Mouse (Mus musculus) kidney, embryonic 16.5 days (tissue): ENCODE measurements around the gene Pcif1. TPM values are rescaled to one million over a fixed set of nuclear protein-coding genes. Genes with fewer than 3 reads are reported as not detected.
A peak's percentile ranks its signal among the peaks of the same experiment; 100 is the strongest.
"Not testable (repeated sequence)": the region's sequence is repeated elsewhere in the genome, so short reads cannot be mapped to it uniquely, and the experiment has no call there.

ENCODE experiments used
- ATAC-seq: fragments of 200-750 bp; cut with Nextera tagmentation; 2 replicates; pipeline ENCODE4 v1.8.0; 2017; ENCODE audit warnings: moderate TSS enrichment; ENCODE audit not compliant: low FRiP score, low TSS enrichment
- H3K27ac ChIP-seq: fragments of 300-500 bp; sonication (generic); 2 replicates; pipeline ENCODE4 v1.5.1; 2014; ENCODE audit warnings: low read length
- H3K27me3 ChIP-seq: fragments of 300-500 bp; sonication (generic); 2 replicates; pipeline ENCODE4 v1.6.1; 2014; ENCODE audit warnings: low read length, control low read depth, mixed read lengths; ENCODE audit not compliant: insufficient read depth
- H3K36me3 ChIP-seq: fragments of 300-500 bp; sonication (generic); 2 replicates; pipeline ENCODE4 v1.6.1; 2014; ENCODE audit warnings: low read length, control low read depth, mixed read lengths; ENCODE audit not compliant: insufficient read depth
- H3K4me1 ChIP-seq: fragments of 300-500 bp; sonication (generic); 2 replicates; pipeline ENCODE4 v1.6.1; 2014; ENCODE audit warnings: low read length, control low read depth, mixed read lengths; ENCODE audit not compliant: insufficient read depth
- H3K4me2 ChIP-seq: fragments of 300-500 bp; sonication (generic); replicated peaks from 2 replicates; pipeline ENCODE4 v1.6.1; 2014; ENCODE audit warnings: low read depth, low read length
- H3K4me3 ChIP-seq: fragments of 300-500 bp; sonication (generic); 2 replicates; pipeline ENCODE4 v1.5.1; 2014; ENCODE audit warnings: mild to moderate bottlenecking, low read length
- H3K9ac ChIP-seq: fragments of 300-500 bp; sonication (generic); replicated peaks from 2 replicates; pipeline ENCODE4 v1.6.1; 2014; ENCODE audit warnings: low read length
- H3K9me3 ChIP-seq: fragments of 300-500 bp; sonication (generic); 2 replicates; pipeline ENCODE4 v1.6.1; 2016; ENCODE audit warnings: low read length, control low read depth
- WGBS: fragments of 180-500 bp; shearing (Covaris S2); extraction: QIAGEN DNeasy Blood & Tissue Kit; methylation state at CpG from one replicate; pipeline ENCODE4 v1.1.7; 2014; 5-methylcytosine and 5-hydroxymethylcytosine counted together
- polyA plus RNA-seq: library from polyadenylated mRNA; unstranded; fragments of >200 nt; fragmentation: Nextera tagmentation; extraction: Ambion mirVana; gene quantifications from 2 replicates; pipeline ENCODE4 v1.2.1, GENCODE M21; 2015

Gene Pcif1
- polyA plus RNA-seq, 1 experiment from 2014 or later, result 79.7 TPM

DNA sequence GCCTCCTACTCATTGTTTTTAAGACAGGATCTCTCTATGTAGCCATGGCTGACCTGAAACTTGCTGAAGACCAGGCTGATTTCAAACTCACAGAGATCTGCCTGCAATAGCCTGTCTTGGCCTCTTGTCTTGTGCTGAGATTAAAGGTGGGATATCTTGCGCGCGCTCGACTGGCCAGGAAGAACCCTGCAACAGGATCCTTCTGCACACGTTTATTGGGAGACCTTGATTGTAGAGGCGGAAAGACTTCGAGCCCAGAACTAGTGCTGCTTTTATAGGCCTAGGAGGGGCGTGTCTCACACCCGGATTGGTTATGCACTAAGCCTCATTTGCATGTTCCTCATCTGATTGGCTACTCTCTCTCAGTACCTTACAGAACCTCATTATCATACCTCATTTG is 15.7 kb upstream of the Pcif1 start:
- H3K27me3 ChIP-seq, H3K9ac ChIP-seq, H3K36me3 ChIP-seq, ATAC-seq, H3K4me3 ChIP-seq, H3K27ac ChIP-seq, H3K4me2 ChIP-seq, H3K9me3 ChIP-seq: not testable (repeated sequence)
- 89% methylated on average over 7 of the region's 9 CpGs for whole genome bisulfite sequencing
- H3K4me1 ChIP-seq, result peaks cover 44% of the 10 kb centered on the region

- WGBS, result 66% methylated on average over 4 of the region's 4 CpGs
- H3K9ac ChIP-seq, result no peak overlapping the region
- no peak for ATAC-seq
- H3K4me2 ChIP-seq, result no peak overlapping the region
- no peak overlapping the region for H3K27ac ChIP-seq
- no peaks in the 10 kb centered on the region for H3K27me3 ChIP-seq
- peaks cover 35% of the 10 kb centered on the region for H3K4me1 ChIP-seq
- H3K36me3 ChIP-seq, result no peaks in the 10 kb centered on the region
- peaks cover 4% of the 10 kb centered on the region; the same call in 1 of the 2 replicates for H3K9me3 ChIP-seq
- no peak overlapping the region for H3K4me3 ChIP-seq
Observed at GRCm38 (mm10) chr2:164864593-164864992, 14.5 kb upstream of the Pcif1 start.

GRCm38 (mm10) chr2:164866741-164867551 is 12.2 kb upstream of the Pcif1 start:
- Histone ChIP-seq H3K9ac (no peak overlapping the region), H3K27ac (peak overlapping the region; percentile 48; the same call in 1 of the 2 replicates), H3K36me3 (no peaks in the 10 kb centered on the region), H3K4me3 (no peak overlapping the region), H3K27me3 (no peaks in the 10 kb centered on the region), H3K4me1 (peaks cover 17% of the 10 kb centered on the region), H3K4me2 (no peak overlapping the region), H3K9me3 (peaks cover 4% of the 10 kb centered on the region; the same call in 1 of the 2 replicates)
- no peak for ATAC-seq
- 45% methylated on average over 16 of the region's 16 CpGs for WGBS

GRCm38 (mm10) chr2:164867566-164867965 is 11.5 kb upstream of the Pcif1 start:
- peaks cover 11% of the 10 kb centered on the region for H3K4me1 ChIP-seq
- no peak overlapping the region for H3K4me3 ChIP-seq
- peak overlapping the region; percentile 48; the same call in 1 of the 2 replicates for H3K27ac ChIP-seq
- no peaks in the 10 kb centered on the region for H3K27me3 ChIP-seq
- H3K4me2 ChIP-seq, result no peak overlapping the region
- no peaks in the 10 kb centered on the region for H3K36me3 ChIP-seq
- H3K9me3 ChIP-seq, result peaks cover 4% of the 10 kb centered on the region; the same call in 1 of the 2 replicates
- no peak for ATAC-seq
- 94% methylated on average over 7 of the region's 7 CpGs for WGBS
- no peak overlapping the region for H3K9ac ChIP-seq

DNA sequence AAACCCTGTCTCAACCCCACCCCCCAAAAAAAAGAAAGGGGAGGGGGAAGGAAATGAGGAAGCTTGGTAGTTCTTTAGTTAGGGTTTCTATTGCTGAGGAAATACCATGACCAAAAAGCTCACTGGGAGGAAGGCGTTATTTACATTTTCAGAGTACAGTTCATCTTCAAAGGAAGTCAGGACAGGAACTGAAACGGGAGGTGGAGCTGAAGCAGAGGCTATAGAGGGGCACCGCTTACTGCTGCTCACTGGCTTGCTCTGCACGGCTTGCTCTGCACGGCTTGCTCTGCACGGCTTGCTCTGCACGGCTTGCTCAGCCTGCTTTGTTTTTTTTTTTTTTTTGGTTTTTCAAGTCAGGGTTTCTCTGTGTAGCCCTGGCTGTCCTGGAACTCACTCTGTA is 10.6 kb upstream of the Pcif1 start:
- 54% methylated on average over 7 of the region's 7 CpGs for WGBS
- Histone ChIP-seq H3K4me2 (no peak overlapping the region), H3K4me3 (no peak overlapping the region), H3K9me3 (peaks cover 4% of the 10 kb centered on the region; the same call in 1 of the 2 replicates), H3K9ac (no peak overlapping the region), H3K27me3 (no peaks in the 10 kb centered on the region), H3K27ac (no peak overlapping the region), H3K36me3 (no peaks in the 10 kb centered on the region), H3K4me1 (peaks cover 7% of the 10 kb centered on the region)
- no peak for ATAC-seq

DNA sequence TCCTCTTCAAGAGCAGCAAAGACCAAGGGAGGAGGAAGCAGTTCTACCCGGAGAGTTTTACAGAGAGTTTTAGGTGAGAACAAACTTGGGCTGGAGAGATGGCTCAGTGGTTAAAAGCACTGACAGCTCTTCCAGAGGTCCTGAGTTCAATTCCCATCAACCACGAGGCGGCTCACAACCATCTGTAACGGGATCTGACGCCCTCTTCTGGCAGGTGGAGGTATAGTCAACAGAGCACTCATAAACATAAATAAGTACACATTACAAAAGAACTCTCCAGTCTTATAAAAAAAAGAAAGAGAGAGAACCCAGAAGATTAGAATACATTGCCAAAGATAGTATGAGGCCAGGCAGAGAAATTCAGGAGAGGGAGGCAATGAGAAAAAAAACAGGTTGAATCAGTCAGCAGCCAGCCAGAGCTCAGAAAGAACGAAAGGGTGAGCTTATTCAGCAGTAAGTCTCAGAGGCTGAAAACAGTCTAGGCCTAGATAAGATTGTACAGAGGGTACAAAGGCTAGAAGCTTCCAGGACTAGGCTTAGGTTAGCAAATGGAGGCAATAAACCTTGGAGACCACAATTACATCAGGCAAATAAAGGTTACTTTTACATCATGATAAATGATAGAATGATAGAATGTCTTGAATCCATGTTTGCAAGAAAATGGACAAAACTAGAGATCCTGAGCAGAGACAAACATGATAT is 7.4 kb upstream of the Pcif1 start:
- H3K9ac ChIP-seq, result no peak overlapping the region
- H3K9me3 ChIP-seq, result peaks cover 4% of the 10 kb centered on the region; the same call in 1 of the 2 replicates
- peaks cover 18% of the 10 kb centered on the region for H3K4me1 ChIP-seq
- no peak overlapping the region for H3K27ac ChIP-seq
- H3K4me2 ChIP-seq, result no peak overlapping the region
- H3K4me3 ChIP-seq, result no peak overlapping the region
- H3K27me3 ChIP-seq, result no peaks in the 10 kb centered on the region
- WGBS, result 64% methylated on average over 6 of the region's 6 CpGs
- no peak for ATAC-seq
- no peaks in the 10 kb centered on the region for H3K36me3 ChIP-seq

DNA sequence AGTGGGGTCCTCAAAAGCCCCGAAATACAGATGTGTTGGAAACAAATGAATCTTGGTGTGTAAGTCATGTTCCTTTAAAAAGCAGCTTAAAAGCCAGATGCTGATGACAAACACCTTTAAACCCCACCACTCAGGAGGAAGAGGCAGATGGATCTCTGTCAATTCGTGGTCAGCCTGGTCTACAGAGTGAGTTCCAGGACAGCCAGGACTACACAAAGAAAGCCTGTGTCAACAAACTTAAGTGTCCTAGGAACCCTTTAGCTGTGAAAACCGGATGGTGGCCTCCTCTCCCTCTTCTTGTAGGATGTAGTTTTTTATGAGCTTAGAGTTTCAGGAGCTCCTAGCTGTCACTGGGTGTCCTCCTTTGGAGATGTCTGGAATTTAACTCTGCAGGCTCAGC is 5.5 kb upstream of the Pcif1 start:
- Histone ChIP-seq H3K9ac (no peak overlapping the region; the same call in 1 of the 2 replicates), H3K9me3 (no peaks in the 10 kb centered on the region), H3K4me2 (no peak overlapping the region), H3K4me3 (no peak overlapping the region), H3K36me3 (peaks cover 5% of the 10 kb centered on the region; the same call in 1 of the 2 replicates), H3K27me3 (no peaks in the 10 kb centered on the region), H3K27ac (peak overlapping the region; percentile 89), H3K4me1 (peaks cover 28% of the 10 kb centered on the region)
- no peak for ATAC-seq
- WGBS, result 40% methylated on average over 3 of the region's 3 CpGs

DNA sequence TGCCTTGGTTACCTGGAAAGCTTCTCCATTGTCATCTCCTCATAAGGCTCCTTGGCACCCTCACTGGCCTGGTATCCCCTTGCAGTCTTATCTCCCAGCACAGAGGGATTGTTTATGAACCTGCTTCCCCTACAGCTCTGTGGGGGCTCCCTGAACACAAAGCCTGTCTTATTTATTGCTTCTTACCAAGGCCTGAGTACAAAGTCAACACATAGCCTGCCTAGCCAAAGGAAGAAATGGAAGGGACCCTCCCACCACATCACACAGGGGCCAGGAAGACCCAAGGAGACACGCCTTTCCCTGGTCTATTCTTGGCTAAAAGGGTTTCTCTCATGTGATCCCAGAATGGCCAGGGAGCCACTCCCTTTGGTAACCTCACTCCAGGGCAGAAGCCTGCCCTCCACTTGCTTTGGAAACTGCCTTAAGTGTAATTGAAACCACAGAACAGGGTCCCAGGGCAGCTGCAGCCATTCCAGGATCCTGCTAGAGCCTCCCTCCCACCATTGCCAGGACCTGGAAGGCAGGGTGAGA is 4.8 kb upstream of the Pcif1 start:
- Histone ChIP-seq H3K9me3 (no peaks in the 10 kb centered on the region), H3K4me3 (no peak overlapping the region), H3K4me2 (no peak overlapping the region), H3K36me3 (peaks cover 5% of the 10 kb centered on the region; the same call in 1 of the 2 replicates), H3K9ac (peak overlapping the region; percentile 13; the same call in 1 of the 2 replicates), H3K4me1 (peaks cover 29% of the 10 kb centered on the region), H3K27me3 (no peaks in the 10 kb centered on the region), H3K27ac (peak overlapping the region; percentile 89)
- ATAC-seq, result peak; percentile 58
- WGBS, result 17% methylated on average over 1 of the region's 1 CpGs

DNA sequence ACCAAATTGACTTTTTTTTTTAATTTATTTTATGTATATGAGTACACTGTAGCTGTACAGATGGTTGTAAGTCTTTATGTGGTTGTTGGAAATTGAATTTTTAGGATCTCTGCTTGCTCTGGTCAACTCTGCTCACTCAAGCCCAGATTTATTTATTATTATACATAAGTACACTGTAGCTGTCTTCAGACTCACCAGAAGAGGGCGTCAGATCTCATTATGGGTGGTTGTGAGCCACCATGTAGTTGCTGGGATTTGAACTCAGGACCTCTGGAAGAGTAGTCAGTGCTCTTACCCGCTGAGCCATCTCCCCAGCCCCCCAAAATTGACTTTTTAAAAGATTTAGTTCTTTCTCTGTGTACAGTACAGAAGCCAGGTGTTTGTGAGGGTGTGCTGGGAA is 3.5 kb upstream of the Pcif1 start:
- WGBS, result 52% methylated on average over 2 of the region's 2 CpGs
- peaks cover 34% of the 10 kb centered on the region for H3K4me1 ChIP-seq
- H3K27ac ChIP-seq, H3K9me3 ChIP-seq, H3K27me3 ChIP-seq, H3K9ac ChIP-seq, H3K4me3 ChIP-seq, ATAC-seq, H3K4me2 ChIP-seq, H3K36me3 ChIP-seq: not testable (repeated sequence)
